Mouse (Mus musculus): Measurements from ENCODE around the gene Toe1.

DNA sequence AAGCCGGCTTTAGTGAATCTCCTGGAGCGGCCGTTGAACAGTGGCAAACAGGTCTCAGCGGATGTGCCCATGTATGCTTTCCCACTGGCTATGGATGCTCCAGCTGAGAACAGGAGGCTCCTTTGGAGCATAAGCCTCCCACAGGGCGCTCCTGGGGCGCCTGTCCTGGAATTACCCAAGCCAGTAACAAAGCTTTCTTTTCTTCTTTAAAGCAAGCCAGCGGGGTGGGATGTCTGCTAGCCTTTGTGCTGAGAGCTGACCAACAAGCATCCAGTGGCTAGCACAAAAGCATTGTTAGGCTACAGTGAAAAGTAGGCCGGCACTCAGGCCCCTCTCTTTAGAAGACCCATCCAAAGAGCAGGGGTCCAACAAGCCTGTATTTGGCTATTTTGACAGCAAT, 25.3 kb downstream of the Toe1 start:
- TF ChIP-seq CTCF (IDR thresholded peaks at IDR 0.05; ENCODE audit: insufficient read depth, low read depth, low read length) (no peak), POLR2A (IDR thresholded peaks at IDR 0.05; ENCODE audit: insufficient read depth, low read depth, low read length) (no peak)

Data from olfactory bulb, adult 2 months (tissue).